Mouse (Mus musculus): ENCODE results near the gene Pars2. TPM values are rescaled to one million over a fixed set of nuclear protein-coding genes. Genes with fewer than 3 reads are reported as not detected.
A peak's percentile ranks its signal among the peaks of the same experiment; 100 is the strongest.

Gene Pars2
- total RNA-seq, 1 experiment from 2014 or later = 6.3 TPM

DNA sequence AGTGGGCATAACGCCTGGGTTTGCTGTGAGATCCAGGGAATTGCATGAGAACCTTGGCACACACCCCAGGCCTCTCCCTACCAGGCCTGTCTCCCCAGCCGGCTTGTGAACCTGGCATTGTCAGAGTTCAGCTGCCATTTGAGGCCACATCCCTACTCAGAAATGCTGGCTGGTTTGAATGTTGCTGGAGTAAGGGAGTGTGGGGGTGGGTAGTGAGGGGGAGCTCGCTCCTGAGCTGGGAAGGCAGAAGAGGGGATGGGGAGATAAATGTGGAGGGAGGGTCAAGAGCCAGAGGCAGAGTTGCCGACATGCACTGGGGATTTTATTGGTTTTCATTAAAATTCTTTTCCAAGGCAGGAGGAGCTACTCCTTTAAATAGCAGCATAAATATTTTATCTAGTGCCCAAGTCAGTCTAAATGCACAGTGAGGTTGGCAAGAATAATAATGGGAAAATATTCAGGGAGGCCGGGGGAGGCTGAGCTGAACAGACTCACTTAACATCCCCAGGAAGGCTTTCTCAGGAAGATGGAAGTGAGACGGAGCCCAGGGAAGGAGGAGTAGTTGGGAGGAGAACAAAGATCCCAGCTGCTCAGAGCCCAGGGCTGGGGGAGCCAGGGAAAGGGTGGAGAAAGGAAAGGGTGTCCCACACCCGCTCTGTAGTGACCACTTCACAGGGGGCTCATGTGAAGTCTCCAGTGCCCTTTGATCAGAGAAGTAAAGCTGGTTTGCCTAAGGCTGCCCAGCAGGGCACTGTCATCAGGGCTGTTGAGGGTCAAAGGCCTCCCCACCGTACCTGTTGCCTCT lies 17.4 kb upstream of the Pars2 start:
- peak; percentile 14 for DNase-seq

DNA sequence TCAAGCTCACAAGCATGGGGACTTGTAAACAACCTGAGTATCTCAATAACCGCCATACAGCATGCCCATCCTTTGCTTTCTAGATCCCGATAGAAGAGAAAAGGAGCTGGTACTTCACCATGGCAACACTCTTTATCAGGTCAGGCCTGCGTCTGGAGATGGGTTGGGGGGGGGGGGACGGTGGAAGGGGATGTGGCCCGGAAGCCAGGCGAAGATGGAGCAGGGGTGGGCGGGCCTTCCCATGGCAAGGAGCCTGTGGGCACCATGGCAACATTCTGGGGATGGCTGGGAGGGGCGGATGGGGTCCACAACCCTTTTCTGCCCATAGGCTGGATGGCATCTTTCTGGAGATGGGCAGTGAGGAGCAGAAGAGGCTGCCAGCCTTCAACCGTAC lies 16.8 kb upstream of the Pars2 start:
- DNase-seq = no peak

DNA sequence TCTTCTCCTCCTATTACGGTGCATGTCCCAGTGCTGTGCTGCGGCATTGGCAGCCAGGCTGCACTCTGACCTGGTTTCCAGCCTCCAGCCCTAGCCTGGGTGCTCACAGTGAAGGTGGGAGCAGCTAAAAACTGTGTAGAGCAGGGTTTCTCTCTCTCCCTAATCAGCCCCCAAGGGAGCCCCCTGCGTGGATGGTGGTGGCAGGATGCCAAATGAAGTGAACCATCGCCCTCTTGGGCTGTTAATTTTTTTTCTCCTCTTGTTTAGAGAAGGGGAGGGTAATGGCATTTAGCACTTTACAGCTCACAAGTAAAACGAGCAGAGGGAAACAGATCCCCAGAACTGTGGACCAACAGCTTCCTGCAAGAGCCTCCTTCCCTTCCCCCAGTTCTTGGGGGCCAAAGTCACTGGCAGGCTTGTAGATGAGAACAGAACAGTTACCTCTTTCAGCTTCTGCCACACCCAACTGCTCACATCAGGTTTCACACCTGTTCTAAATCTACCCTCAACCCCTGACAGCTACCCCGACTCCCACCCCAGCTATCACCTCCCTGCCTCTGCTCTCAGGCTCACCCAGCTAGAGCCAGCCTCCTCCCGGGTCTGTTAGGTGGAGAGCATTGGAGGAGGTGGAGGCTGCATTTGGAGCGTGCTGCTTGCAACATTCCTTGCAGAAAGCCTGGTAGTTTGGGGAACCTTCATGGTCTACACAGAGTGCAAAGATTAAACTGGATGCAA lies 7.2 kb upstream of the Pars2 start:
- DNase-seq = no peak

DNA sequence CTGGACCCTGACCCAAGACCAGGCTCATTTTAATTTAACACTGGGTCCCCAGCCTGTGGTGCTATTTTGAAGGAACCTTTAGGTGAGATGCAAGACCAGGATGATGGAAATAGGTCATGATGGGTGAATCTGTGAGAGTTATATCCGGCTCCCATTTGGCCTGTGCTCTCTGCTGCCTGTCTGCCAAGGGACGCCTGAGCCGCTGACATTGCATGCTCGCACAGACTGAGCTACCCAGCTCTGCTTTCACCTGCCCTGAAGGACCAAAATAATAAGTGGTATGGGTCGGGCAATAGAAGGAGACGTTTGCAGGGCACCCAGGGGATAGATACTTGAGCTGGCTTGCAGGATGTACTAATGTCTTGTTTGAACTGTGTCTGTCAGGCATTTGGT lies 6.7 kb upstream of the Pars2 start:
- DNase-seq = no peak

DNA sequence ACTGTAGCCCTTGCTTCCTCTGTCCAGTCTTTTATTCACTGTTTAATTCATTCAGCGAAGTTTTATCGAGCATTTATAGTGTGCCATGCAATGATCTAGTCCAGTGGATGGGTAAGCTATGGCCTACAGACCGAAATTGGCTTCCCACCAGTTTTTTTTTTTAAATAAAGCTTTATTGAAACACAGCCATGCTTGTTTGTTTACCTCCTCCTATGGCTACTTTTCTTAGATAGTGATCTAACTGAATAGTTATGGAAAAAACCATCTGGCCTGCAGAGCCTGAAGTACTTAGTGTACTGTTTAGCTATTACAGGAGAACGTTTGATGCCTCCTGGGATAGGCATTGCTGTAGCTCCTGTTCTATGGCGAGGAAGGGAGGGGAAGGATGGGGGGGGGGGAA lies 5.1 kb upstream of the Pars2 start:
- DNase-seq = no peak

DNA sequence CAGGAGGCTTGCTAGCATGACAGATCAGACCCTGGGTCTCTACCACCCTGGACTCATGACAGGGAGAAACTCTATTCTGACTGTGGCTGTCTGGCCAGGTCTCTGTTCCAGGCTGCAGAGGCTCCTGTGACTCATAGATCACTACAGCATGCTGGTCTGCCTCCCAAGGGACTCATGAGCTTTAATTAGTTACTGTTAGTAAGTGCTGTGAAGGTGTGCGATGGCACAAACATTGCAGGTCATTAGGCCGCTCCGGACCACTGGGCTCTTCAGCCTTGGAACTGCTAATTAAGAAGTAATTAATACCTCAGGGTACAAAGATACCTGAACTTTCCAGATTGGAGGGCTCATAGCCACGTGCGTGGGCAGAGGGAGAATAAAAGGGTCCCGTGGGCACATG lies 3.7 kb upstream of the Pars2 start:
- DNase-seq = no peak

DNA sequence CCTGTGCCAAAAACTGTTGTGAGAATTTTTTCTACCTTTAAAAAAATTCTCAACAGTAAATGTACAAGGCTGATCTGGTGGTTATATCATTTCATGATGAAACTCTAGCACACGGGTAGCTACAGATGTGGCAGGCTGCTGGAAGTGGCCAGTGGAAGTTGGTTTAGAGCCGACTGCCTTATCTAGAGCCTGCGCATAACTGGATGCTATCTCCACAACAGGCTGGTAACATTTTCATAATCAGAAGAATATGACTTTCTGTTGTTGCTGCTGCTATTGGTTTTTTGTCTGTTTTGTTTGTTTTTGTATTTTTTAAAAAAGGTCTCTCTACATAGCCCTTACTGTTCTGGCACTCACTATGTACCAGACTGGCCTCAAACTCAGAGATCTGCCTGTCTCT lies 1.7 kb downstream of the Pars2 start:
- DNase-seq = no peak

DNA sequence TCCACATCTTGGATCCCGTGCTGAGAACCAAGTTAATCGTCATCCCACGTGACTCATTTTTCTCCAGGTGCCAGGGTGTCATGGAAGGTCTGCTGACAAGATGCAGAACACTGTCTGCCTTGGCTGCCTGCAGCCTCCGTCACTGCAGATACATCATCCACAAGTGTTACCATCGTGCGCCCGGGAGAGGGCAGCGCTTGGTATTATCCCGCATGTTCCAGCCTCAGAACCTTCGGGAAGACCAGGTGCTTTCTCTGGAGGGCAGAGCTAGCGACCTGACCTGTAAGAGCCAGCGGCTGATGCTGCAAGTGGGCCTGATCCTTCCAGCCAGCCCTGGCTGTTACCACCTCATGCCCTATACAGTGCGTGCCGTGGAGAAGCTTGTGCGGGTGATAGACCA lies 2.2 kb downstream of the Pars2 start:
- no peak for DNase-seq

DNA sequence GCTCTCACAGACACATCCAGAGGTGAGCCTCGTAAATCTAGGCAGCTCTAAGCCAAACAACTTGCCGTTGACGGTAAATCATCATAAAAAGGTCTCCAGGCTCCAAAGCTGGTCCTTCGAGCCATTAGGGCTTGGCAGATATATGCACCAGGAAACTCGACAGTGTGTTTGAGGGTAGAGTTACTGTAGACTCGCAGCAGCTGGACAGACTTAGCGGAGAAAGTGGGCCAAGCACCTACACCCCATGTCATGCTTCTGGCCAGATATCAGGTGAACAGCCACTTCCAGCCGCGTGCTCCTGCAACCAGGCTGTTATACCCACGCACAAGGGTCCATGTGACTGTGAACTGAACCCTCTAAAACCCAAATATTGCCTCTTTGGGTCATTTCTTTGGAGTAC lies 4.8 kb downstream of the Pars2 start:
- no peak for DNase-seq

DNA sequence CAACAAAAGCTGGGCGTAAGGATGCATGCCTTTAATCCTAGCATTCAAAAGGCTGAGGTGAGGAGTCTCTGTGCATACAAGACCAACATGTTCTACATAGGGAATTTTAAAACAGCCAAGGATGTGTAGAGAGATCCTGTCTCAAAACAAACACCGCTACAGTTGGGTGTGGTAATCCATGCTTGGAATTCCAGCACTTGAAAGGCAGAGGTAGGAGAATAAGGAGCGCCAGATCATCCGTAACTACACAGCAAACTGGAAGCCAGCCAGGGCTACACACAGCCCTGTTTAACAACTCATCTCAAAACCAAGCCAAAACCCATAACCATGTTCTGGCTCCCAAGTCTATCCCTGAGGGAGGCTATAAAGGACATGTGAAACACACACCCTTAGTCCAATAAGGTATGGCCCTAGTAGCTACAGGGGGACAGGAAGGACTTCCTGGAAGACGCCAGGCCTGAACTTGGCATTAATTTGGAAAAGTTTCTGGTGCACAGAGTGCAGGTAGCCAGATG lies 13.1 kb downstream of the Pars2 start:
- DNase-seq = no peak

DNA sequence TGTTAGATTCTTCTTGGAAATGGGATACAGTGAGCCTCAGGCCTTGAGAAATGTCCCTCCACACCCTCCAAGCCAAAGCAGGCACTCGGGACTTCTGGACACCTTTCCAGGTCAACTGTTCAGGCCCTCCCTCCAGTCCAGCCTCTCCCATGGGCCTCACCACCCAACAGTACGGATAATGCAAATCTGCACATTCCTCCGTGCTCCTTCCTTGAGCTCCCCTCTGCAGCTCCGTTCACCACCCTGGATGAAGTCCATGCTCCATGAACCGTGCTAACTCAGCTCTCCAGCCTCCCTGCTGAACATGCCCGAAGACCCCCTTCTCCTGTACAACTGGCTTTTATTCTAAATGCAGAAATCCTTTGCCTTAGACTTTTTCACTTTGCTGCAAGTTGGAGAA lies 13.8 kb downstream of the Pars2 start:
- no peak for DNase-seq

DNA sequence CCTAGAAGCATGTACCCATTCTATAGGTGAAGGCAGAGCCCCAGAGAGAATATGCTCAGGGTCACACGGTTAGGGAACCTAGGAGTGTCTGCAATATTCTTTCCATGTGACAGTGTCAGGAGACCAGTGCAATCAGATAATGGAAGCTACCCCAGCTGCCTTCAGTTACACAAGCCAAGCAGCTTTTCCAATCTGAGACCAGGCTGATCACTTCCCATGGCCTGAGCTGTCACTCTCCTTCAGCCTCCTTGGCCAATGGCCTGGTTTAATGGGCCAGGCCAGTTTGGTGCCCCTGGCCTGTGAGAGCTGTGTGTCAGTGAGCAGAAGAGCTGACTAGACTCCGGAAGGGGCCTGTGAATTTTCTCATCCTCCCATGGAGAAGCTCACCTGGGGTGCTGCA lies 14.4 kb downstream of the Pars2 start:
- DNase-seq = no peak

DNA sequence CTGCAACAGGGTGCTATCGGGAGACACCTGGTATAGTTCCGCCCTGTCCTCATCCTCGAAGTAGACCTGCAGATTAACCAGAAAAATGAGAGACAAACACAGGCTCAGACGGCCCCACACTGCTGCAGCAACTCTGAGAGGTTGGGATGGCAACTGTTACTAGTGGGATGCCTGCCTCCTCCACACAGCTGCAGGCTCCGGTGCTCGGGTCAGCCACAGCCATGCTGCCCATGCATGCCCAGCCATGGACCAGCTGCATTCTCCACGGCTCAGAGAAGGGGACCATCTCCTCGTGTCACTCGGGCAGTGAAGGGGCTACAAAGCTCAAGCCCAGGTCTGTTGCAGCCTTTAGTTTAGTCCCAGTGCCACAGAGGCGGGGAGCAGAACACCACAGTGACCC lies 14.8 kb downstream of the Pars2 start:
- DNase-seq = no peak

DNA sequence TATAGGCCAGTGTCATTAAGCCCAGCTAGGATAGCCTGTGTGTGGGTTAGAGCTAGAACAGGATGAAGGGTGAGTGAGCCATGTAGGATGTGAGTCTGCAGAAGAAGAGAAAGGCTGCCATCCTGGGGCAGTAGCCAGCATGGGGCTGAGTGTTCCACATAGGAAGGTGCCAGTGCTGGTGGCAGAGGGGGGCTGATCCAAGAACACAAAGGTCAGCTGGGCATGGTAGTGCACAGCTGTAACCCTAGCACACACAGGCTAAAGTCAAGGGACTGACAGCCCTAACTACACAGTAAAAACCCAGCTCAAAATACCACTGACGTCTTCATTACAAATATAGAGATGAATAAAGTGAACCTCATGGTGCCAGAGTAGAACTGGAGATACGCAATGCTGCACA lies 15.7 kb downstream of the Pars2 start:
- DNase-seq = no peak

DNA sequence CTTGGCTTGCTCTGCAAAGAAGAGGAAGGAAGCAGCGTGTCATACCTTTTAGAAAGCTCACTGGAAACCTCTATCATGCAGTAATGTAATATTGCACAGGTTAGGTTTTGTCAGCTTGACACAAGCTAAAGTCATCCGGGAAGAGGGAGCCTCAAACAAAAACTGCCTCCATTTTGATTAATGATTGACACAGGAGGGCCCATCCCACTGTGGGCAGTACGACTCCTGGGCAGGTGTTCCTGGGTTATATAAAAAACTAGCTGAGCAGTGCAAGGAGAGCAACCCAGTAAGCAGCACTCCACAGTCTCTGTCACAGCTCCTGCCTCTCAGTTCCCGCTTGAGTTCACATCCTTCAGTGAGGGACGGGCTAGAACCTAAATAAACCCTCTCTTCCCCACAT lies 25.9 kb downstream of the Pars2 start:
- no peak for DNase-seq

DNA sequence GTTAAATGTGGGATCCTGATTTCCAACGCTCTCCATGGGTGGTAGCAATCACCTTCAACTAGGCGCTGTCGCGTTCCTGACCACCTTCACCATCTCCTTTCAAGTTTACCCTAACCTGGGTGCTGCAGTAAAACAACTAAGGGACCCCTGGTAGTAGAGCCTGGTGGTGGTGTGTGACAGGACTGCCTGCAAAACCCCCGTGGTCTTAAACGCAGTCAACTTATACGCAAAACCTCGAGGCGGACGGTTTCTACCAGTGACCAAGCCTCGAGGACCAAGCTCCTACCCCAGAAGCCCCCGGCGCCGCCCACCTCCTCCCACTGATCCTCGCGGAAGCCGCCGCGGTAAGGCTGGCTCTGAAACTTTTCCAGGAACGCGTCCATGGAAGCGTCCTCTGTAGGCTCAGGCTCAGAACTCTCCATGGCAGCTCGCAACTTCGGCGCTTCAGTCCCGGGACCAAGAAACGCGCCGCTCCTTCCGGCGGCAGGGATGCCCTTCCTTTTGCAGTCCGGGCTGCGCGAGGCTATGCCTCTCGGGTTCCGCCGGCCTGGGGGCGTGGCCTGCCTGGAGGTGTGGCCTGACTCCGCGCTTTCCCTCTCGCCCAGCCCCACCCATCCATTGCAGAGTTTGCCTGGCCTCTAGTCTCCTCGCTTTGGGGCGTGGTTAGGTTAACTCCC lies 27.7 kb downstream of the Pars2 start, which contains the start of gene Ttc4:
Gene Ttc4 (minus strand): TSS at position 503 of the 677 bp plus-strand sequence.
- peak; percentile 96 for DNase-seq

DNA sequence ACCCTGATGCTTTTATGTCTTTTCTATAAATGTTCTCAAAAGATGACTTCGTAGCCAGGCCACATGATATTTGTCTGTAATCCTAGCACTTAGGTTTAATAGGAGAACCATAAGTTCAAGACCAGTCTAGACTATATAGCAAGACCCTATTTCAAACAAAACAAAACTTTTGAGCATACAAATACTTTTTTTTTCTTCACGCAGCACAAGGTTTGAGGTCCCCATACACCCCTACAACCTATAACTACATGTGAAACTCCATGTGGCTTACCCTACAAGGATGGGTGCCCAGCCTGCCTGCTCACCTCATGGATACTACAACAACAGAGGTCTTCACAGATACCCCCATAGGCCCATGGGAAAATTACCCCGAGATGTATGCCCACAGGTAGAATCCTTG lies 28.3 kb downstream of the Pars2 start:
- no peak for DNase-seq

DNA sequence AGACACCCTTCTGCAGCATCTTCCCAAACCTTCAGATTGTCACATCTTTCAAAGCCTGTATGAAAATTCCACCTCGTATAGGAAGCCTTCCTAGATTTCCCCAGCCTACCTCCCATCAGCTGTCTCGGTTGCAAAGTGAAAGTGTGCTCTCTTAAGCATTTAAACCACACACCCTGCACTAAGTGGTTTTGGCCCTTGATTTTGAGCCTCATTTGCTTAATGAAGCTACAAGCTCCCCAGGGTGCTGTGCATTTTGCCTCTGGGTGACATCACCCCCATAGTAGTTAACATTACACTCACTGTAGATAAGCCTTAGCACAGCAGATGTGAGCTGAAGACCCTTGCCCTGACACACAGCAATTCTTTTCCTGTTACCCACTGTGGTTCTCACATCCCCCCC lies 30.1 kb downstream of the Pars2 start:
- DNase-seq = no peak

DNA sequence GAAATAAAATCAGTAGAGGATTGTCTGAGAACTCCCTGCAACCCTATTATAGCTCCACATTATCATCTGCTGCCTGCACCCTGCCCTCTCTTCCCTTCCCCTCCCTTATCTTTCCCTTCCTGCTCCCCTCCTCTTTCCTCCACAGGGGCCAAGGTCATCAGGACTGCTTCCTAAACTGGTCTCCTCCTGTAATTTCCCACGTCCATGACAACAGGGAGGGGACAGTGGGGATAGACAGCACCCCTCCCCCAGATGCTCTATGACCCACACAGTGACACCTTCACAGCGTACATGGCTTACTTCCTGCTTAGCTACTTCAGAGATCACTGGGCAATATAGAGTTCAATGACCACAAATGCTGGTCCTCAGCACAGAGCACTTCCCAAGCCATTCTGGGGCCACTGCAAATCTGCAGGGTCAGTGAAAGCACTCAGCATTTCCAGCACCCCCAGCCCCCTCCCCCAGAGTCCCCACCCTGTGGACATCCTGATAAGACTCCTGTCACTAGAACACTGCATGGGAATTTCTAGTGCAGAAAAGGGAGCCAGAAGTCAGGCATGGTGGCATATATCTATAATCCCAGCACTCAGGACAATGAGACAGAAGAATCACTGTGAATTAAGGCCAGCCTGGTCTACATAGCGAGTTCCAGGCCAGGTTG lies 37.9 kb downstream of the Pars2 start:
- DNase-seq = no peak

DNA sequence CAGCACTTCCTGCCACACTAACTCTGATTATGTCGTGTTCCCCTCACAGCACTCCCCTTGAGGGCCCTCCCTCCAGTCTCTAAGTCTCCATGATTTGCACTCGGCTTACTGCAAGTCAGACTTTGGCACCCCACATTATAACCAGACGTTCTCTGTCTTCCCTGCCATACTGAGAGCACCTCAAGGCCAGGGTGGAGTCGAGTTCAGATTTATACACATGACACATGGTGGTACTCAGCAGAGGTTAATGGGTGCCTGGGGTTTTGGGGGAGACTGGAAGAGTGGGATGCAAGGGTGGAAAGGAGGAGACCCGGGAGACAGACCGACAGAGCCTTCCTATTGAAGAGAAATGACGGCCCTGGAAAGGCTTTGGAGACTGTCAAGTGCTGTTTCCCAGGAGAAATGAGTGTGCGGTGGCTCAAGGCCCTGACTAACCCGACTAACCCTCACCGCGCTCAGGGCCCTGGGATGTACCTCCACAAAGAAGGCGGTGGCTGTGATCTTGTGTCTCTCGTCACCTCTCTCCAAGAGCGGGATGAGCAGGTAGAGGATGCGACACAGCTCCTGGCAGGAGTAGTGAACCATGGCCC lies 43.1 kb downstream of the Pars2 start:
- DNase-seq = no peak

DNA sequence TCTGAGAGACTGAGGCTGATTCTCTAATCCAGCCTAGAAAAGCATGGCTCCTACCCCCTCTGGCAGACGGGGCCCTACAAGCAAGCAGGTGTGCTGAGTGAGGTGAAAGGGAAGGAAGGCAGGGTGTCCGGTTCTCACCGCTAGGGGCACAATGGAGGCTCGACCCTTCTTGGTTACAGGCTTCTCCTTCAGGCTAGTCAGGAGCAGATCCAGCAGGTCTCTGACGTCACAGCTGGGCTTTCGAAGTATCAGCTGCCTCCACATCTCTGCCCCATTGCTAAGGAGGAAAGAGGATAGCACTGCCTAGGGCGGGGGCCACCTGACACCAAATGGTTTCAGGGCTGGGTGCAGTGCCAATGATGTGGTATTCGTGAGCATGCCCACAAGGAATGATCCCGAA lies 49.1 kb downstream of the Pars2 start:
- DNase-seq = no peak

DNA sequence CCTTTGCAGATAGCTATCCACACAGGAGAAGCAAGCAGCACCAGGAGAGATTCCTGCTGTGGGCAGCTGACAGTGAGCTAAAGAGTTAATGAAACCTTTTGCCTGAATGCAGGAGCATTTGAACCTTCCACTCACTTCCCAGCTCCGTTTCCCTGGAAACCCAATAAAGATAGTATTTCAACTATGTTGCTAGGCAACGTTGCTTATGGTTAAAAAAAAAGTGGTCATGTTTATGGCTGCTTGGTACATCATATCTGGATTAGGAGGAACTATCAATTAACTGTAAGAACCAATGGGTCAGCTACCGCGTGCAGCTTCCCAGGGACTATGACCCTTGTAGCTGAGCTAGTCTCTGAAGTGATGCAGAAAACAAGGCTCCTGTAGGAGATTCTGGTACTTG lies 49.9 kb downstream of the Pars2 start:
- DNase-seq = no peak
